Mouse (Mus musculus): ENCODE results near the gene Chd2. TPM values are rescaled to one million over a fixed set of nuclear protein-coding genes. Genes with fewer than 3 reads are reported as not detected.
"Not testable (repeated sequence)": the region's sequence is repeated elsewhere in the genome, so short reads cannot be mapped to it uniquely, and the experiment has no call there.

Chd2 gene
- polyA plus RNA-seq, 1 experiment: 48.6 TPM

- Histone ChIP-seq H3K27ac (ENCODE audit: insufficient read depth, low read length) (no peak overlapping the region), H3K36me3 (ENCODE audit: control insufficient read depth, insufficient read depth, low read length) (no peaks in the 10 kb centered on the region), H3K4me1 (ENCODE audit: control insufficient read depth, insufficient read depth, insufficient read length) (peaks cover 17% of the 10 kb centered on the region), H3K4me3 (ENCODE audit: extremely low read depth, insufficient read depth, insufficient read length) (no peak overlapping the region), H3K27me3 (ENCODE audit: control insufficient read depth, insufficient read depth, low read length) (no peaks in the 10 kb centered on the region)
- WGBS: 84% methylated on average over 16 of the region's 16 CpGs
- no peak for DNase-seq (ENCODE audit: low read depth in 1 of 2, low spot score in 2 of 2)
- TF ChIP-seq POLR2A (IDR thresholded peaks at IDR 0.05; ENCODE audit: low read depth, low read length): no peak
- no peak for TF ChIP-seq CTCF (IDR thresholded peaks at IDR 0.05; ENCODE audit: extremely low read depth, insufficient read depth, insufficient read length, insufficient replicate concordance)
These were observed 34.7 kb upstream of the Chd2 start for GRCm38 (mm10) chr7:73576101-73576936.

- no peaks in the 10 kb centered on the region for H3K27me3 ChIP-seq (ENCODE audit: control insufficient read depth, insufficient read depth, low read length)
- no peak overlapping the region for H3K4me3 ChIP-seq (ENCODE audit: extremely low read depth, insufficient read depth, insufficient read length)
- 89% methylated on average over 8 of the region's 8 CpGs for WGBS
- H3K36me3 ChIP-seq (ENCODE audit: control insufficient read depth, insufficient read depth, low read length): no peaks in the 10 kb centered on the region
- no peak overlapping the region for H3K27ac ChIP-seq (ENCODE audit: insufficient read depth, low read length)
- TF ChIP-seq CTCF (IDR thresholded peaks at IDR 0.05; ENCODE audit: extremely low read depth, insufficient read depth, insufficient read length, insufficient replicate concordance): no peak
- TF ChIP-seq POLR2A (IDR thresholded peaks at IDR 0.05; ENCODE audit: low read depth, low read length): no peak
- peaks cover 17% of the 10 kb centered on the region for H3K4me1 ChIP-seq (ENCODE audit: control insufficient read depth, insufficient read depth, insufficient read length)
- no peak for DNase-seq (ENCODE audit: low read depth in 1 of 2, low spot score in 2 of 2)
These were observed 33.6 kb upstream of the Chd2 start for GRCm38 (mm10) chr7:73575257-73575656.

- peaks cover 17% of the 10 kb centered on the region for H3K4me1 ChIP-seq (ENCODE audit: control insufficient read depth, insufficient read depth, insufficient read length)
- not testable (repeated sequence) for H3K4me3 ChIP-seq (ENCODE audit: extremely low read depth, insufficient read depth, insufficient read length); H3K27ac ChIP-seq (ENCODE audit: insufficient read depth, low read length); DNase-seq (ENCODE audit: low read depth in 1 of 2, low spot score in 2 of 2); H3K27me3 ChIP-seq (ENCODE audit: control insufficient read depth, insufficient read depth, low read length); H3K36me3 ChIP-seq (ENCODE audit: control insufficient read depth, insufficient read depth, low read length)
- 94% methylated on average over 3 of the region's 3 CpGs for WGBS
These were observed 33.0 kb upstream of the Chd2 start for GRCm38 (mm10) chr7:73574673-73575072.

- WGBS: 5% methylated on average over 3 of the region's 3 CpGs
These were observed 30.9 kb upstream of the Chd2 start for GRCm38 (mm10) chr7:73572571-73572970.

GRCm38 (mm10) chr7:73568801-73569403 is 27.3 kb upstream of the Chd2 start:
- H3K27ac ChIP-seq (ENCODE audit: insufficient read depth, low read length): no peak overlapping the region

More at GRCm38 (mm10) chr7:73572571-73572970, 30.9 kb upstream of the Chd2 start:
- Histone ChIP-seq H3K4me3 (ENCODE audit: extremely low read depth, insufficient read depth, insufficient read length) (no peak overlapping the region), H3K27me3 (ENCODE audit: control insufficient read depth, insufficient read depth, low read length) (no peaks in the 10 kb centered on the region), H3K4me1 (ENCODE audit: control insufficient read depth, insufficient read depth, insufficient read length) (peaks cover 11% of the 10 kb centered on the region; the same call in 1 of the 2 replicates), H3K27ac (ENCODE audit: insufficient read depth, low read length) (peak overlapping the region; percentile 86), H3K36me3 (ENCODE audit: control insufficient read depth, insufficient read depth, low read length) (no peaks in the 10 kb centered on the region)
- peak in 1 of 2 experiments; percentile 41 for DNase-seq (ENCODE audit: low read depth in 1 of 2, low spot score in 2 of 2)
- TF ChIP-seq POLR2A (IDR thresholded peaks at IDR 0.05; ENCODE audit: low read depth, low read length) (no peak), CTCF (IDR thresholded peaks at IDR 0.05; ENCODE audit: extremely low read depth, insufficient read depth, insufficient read length, insufficient replicate concordance) (no peak)

GRCm38 (mm10) chr7:73567754-73568161 is 26.1 kb upstream of the Chd2 start:
- DNase-seq (ENCODE audit: low read depth in 1 of 2, low spot score in 2 of 2): no peak
- Histone ChIP-seq H3K36me3 (ENCODE audit: control insufficient read depth, insufficient read depth, low read length) (no peaks in the 10 kb centered on the region), H3K4me3 (ENCODE audit: extremely low read depth, insufficient read depth, insufficient read length) (no peak overlapping the region), H3K27me3 (ENCODE audit: control insufficient read depth, insufficient read depth, low read length) (no peaks in the 10 kb centered on the region), H3K27ac (ENCODE audit: insufficient read depth, low read length) (no peak overlapping the region), H3K4me1 (ENCODE audit: control insufficient read depth, insufficient read depth, insufficient read length) (peaks cover 9% of the 10 kb centered on the region; the same call in 1 of the 2 replicates)
- TF ChIP-seq CTCF (IDR thresholded peaks at IDR 0.05; ENCODE audit: extremely low read depth, insufficient read depth, insufficient read length, insufficient replicate concordance): no peak
- TF ChIP-seq POLR2A (IDR thresholded peaks at IDR 0.05; ENCODE audit: low read depth, low read length): no peak
- 86% methylated on average over 4 of the region's 4 CpGs for WGBS

More at GRCm38 (mm10) chr7:73568801-73569403, 27.3 kb upstream of the Chd2 start:
- Histone ChIP-seq H3K36me3 (ENCODE audit: control insufficient read depth, insufficient read depth, low read length) (no peaks in the 10 kb centered on the region), H3K4me1 (ENCODE audit: control insufficient read depth, insufficient read depth, insufficient read length) (peaks cover 13% of the 10 kb centered on the region; the same call in 1 of the 2 replicates), H3K27me3 (ENCODE audit: control insufficient read depth, insufficient read depth, low read length) (no peaks in the 10 kb centered on the region), H3K4me3 (ENCODE audit: extremely low read depth, insufficient read depth, insufficient read length) (no peak overlapping the region)
- no peak for TF ChIP-seq CTCF (IDR thresholded peaks at IDR 0.05; ENCODE audit: extremely low read depth, insufficient read depth, insufficient read length, insufficient replicate concordance)
- TF ChIP-seq POLR2A (IDR thresholded peaks at IDR 0.05; ENCODE audit: low read depth, low read length): no peak
- WGBS: 80% methylated on average over 3 of the region's 3 CpGs
- DNase-seq (ENCODE audit: low read depth in 1 of 2, low spot score in 2 of 2): no peak

- no peaks in the 10 kb centered on the region for H3K27me3 ChIP-seq (ENCODE audit: control insufficient read depth, insufficient read depth, low read length)
- no peak for DNase-seq (ENCODE audit: low read depth in 1 of 2, low spot score in 2 of 2)
- peaks cover 2% of the 10 kb centered on the region; the same call in 1 of the 2 replicates for H3K4me1 ChIP-seq (ENCODE audit: control insufficient read depth, insufficient read depth, insufficient read length)
- H3K36me3 ChIP-seq (ENCODE audit: control insufficient read depth, insufficient read depth, low read length): no peaks in the 10 kb centered on the region
- no peak for TF ChIP-seq CTCF (IDR thresholded peaks at IDR 0.05; ENCODE audit: extremely low read depth, insufficient read depth, insufficient read length, insufficient replicate concordance)
- no peak for TF ChIP-seq POLR2A (IDR thresholded peaks at IDR 0.05; ENCODE audit: low read depth, low read length)
- WGBS: 85% methylated on average over 6 of the region's 6 CpGs
- no peak overlapping the region for H3K4me3 ChIP-seq (ENCODE audit: extremely low read depth, insufficient read depth, insufficient read length)
- no peak overlapping the region for H3K27ac ChIP-seq (ENCODE audit: insufficient read depth, low read length)
These were observed 22.5 kb upstream of the Chd2 start for GRCm38 (mm10) chr7:73564131-73564530.
